Mouse (Mus musculus) embryonic facial prominence, embryonic 11.5 days (tissue): ENCODE data around the gene Arhgef11. TPM values are rescaled to one million over a fixed set of nuclear protein-coding genes. Genes with fewer than 3 reads are reported as not detected.

Experiments used
- ATAC-seq: fragments of 200-750 bp; cut with Nextera tagmentation; replicated peaks from 2 replicates; pipeline ENCODE4 v1.8.0; 2017; ENCODE audit warnings: low read depth; ENCODE audit not compliant: insufficient number of reproducible peaks, low FRiP score, low TSS enrichment
- DNase-seq: peaks from one replicate; pipeline ENCODE4 v3.0.0-alpha.2; 2015; ENCODE audit warnings: low spot score
- H3K27ac ChIP-seq: fragments of 300-500 bp; sonication (generic); replicated peaks from 2 replicates; pipeline ENCODE4 v1.5.1; 2014; ENCODE audit warnings: mild to moderate bottlenecking, low read depth, low read length, control low read depth
- H3K27me3 ChIP-seq: fragments of 300-500 bp; sonication (generic); 2 replicates; pipeline ENCODE4 v1.6.1; 2014; ENCODE audit warnings: mild to moderate bottlenecking, low read length, moderate library complexity, mixed read lengths; ENCODE audit not compliant: control insufficient read depth, insufficient read depth
- H3K36me3 ChIP-seq: fragments of 300-500 bp; sonication (generic); replicated peaks from 2 replicates; pipeline ENCODE4 v1.6.1; 2014; ENCODE audit warnings: low read depth, mild to moderate bottlenecking, low read length, moderate library complexity, mixed read lengths; ENCODE audit not compliant: control insufficient read depth, insufficient read depth
- H3K4me1 ChIP-seq: fragments of 300-500 bp; sonication (generic); 2 replicates; pipeline ENCODE4 v1.6.1; 2014; ENCODE audit warnings: low read length, mixed read lengths; ENCODE audit not compliant: control insufficient read depth, insufficient read depth
- H3K4me2 ChIP-seq: fragments of 300-500 bp; sonication (generic); 2 replicates; pipeline ENCODE4 v1.6.1; 2014; ENCODE audit warnings: low read depth, mild to moderate bottlenecking, control low read depth, low read length, moderate library complexity
- H3K4me3 ChIP-seq: fragments of 300-500 bp; sonication (generic); 2 replicates; pipeline ENCODE4 v1.5.1; 2014; ENCODE audit warnings: low read depth, low read length, control low read depth
- H3K9ac ChIP-seq: fragments of 300-500 bp; sonication (generic); replicated peaks from 2 replicates; pipeline ENCODE4 v1.6.1; 2014; ENCODE audit warnings: mild to moderate bottlenecking, control low read depth, low read length
- H3K9me3 ChIP-seq: fragments of 300-500 bp; sonication (generic); replicated peaks from 2 replicates; pipeline ENCODE4 v1.6.1; 2016; ENCODE audit warnings: mild to moderate bottlenecking, low read length, inconsistent platforms, mixed read lengths; ENCODE audit not compliant: control insufficient read depth
- WGBS: fragments of 180-500 bp; shearing (Covaris S2); extraction: QIAGEN DNeasy Blood & Tissue Kit; methylation state at CpG from one replicate; pipeline ENCODE4 v1.1.7; 2014; 5-methylcytosine and 5-hydroxymethylcytosine counted together
- polyA plus RNA-seq: library from polyadenylated mRNA; unstranded; fragments of >200 nt; fragmentation: Nextera tagmentation; extraction: Ambion mirVana; gene quantifications from 2 replicates; pipeline ENCODE4 v1.2.1, GENCODE M21; 2014

Gene Arhgef11
- polyA plus RNA-seq, 1 experiment from 2014 or later, result 11.7 TPM

DNA sequence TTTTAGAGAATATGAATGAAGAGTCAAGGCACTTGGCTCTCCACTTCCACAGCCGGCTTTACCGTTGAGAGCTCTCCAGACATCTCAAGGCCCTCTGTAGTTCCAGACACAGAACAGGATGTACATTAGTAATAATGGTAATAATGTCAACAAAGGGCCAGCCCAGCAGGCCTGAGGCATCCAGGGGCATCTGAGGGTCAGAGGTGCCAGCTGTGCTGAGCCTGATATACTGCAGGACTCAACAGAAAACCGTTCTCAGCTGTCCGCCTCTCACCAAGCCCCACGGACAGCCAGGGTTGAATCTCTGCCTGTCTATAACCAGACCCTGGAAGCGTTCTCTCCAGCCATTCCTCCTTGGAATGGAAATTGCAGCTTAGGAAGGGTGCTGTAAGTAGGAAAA is 107.2 kb downstream of the Arhgef11 start:
- Histone ChIP-seq H3K4me1 (no peaks in the 10 kb centered on the region), H3K27me3 (no peaks in the 10 kb centered on the region), H3K4me3 (no peak overlapping the region), H3K4me2 (no peak overlapping the region), H3K27ac (no peak overlapping the region), H3K9me3 (no peaks in the 10 kb centered on the region), H3K9ac (no peak overlapping the region), H3K36me3 (peaks cover 8% of the 10 kb centered on the region)
- ATAC-seq (no peak), DNase-seq (no peak)
- WGBS, result 74% methylated on average over 6 of the region's 6 CpGs

DNA sequence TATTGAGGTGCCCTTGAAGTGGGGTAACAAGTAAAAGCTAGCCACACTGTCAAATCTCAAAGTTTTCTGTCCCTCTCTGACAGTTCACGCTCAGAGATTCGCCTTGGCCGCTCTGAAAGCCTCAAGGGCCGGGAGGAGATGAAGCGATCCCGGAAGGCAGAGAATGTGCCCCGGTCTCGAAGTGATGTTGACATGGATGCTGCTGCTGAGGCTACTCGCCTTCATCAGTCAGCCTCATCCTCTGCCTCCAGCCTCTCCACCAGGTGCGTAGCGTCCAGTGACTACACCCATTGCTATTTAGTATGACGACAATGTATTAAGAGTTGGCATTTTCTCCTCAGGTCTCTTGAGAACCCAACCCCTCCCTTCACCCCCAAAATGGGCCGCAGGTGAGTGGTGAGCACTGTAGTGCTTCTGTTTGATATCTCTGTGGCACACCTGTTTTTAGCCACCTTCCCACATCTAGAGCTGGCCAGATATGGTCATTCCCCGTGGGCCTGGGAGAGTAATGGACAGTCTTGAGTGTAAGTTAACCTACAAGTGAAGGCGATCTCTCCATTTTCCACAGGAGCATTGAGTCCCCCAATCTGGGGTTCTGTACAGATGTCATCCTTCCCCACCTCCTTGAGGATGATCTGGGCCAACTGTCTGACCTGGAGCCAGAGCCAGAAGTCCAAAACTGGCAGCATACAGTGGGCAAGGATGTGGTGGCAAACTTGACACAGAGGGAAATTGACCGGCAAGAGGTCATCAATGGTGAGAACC is 108.2 kb downstream of the Arhgef11 start:
- Histone ChIP-seq H3K4me3 (no peak overlapping the region), H3K4me1 (no peaks in the 10 kb centered on the region), H3K27me3 (no peaks in the 10 kb centered on the region), H3K9me3 (no peaks in the 10 kb centered on the region), H3K27ac (no peak overlapping the region), H3K36me3 (peaks cover 8% of the 10 kb centered on the region), H3K4me2 (no peak overlapping the region), H3K9ac (no peak overlapping the region)
- 97% methylated on average over 16 of the region's 16 CpGs for WGBS
- DNase-seq (no peak), ATAC-seq (no peak)

DNA sequence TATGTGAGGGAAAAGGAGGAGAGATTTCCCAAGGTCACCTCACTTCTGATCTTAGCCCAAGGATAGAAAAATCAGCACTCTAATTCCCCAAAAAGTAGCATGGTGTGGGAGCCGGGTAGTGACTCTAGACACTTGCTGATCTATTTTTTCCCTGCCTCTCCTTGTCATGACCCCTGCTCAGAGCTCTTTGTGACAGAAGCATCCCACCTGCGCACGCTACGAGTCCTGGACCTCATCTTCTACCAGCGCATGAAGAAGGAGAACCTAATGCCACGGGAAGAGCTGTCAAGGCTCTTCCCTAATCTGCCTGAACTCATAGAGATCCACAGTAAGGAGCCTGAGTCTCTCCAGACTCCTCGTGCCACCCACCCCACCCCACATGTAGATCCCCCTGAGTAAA is 108.8 kb downstream of the Arhgef11 start:
- Histone ChIP-seq H3K27ac (no peak overlapping the region), H3K4me1 (no peaks in the 10 kb centered on the region), H3K4me3 (no peak overlapping the region), H3K27me3 (no peaks in the 10 kb centered on the region), H3K36me3 (peaks cover 8% of the 10 kb centered on the region), H3K4me2 (no peak overlapping the region), H3K9ac (no peak overlapping the region), H3K9me3 (no peaks in the 10 kb centered on the region)
- WGBS, result 96% methylated on average over 7 of the region's 7 CpGs
- DNase-seq, result no peak
- ATAC-seq, result no peak

DNA sequence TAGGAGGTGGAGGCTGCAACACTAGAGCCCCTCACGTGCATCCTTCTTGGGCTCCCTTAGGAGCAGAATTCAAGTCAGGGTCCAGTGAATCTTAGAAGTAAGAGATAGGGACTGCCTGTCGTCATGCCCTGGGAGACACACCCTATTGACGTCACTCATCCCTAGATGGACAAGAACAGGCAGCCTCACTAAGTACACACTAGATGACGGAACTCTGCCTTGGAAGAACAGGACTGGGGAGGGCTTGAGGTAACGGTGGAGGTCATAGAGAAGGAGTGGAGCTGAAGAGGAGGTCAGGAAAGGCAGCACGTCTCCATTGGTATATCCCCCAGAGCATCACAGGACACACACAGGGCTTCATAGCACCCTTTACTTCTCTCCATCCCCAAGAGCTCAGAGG is 111.3 kb downstream of the Arhgef11 start:
- Histone ChIP-seq H3K27me3 (no peaks in the 10 kb centered on the region), H3K27ac (no peak overlapping the region), H3K9ac (no peak overlapping the region), H3K4me2 (no peak overlapping the region), H3K4me3 (no peak overlapping the region), H3K4me1 (no peaks in the 10 kb centered on the region), H3K9me3 (no peaks in the 10 kb centered on the region), H3K36me3 (peaks cover 20% of the 10 kb centered on the region)
- DNase-seq (no peak), ATAC-seq (no peak)
- 92% methylated on average over 6 of the region's 6 CpGs for WGBS

GRCm38 (mm10) chr3:87733098-87733497 is 115.7 kb downstream of the Arhgef11 start:
- 84% methylated on average over 4 of the region's 4 CpGs for WGBS
- no peaks in the 10 kb centered on the region for H3K27me3 ChIP-seq
- DNase-seq (no peak), ATAC-seq (no peak)
- no peak overlapping the region for H3K9ac ChIP-seq
- no peaks in the 10 kb centered on the region for H3K9me3 ChIP-seq
- H3K27ac ChIP-seq, result no peak overlapping the region
- H3K4me2 ChIP-seq, result no peak overlapping the region
- H3K36me3 ChIP-seq, result peaks cover 26% of the 10 kb centered on the region
- H3K4me1 ChIP-seq, result no peaks in the 10 kb centered on the region; the same call in 1 of the 2 replicates
- no peak overlapping the region for H3K4me3 ChIP-seq

DNA sequence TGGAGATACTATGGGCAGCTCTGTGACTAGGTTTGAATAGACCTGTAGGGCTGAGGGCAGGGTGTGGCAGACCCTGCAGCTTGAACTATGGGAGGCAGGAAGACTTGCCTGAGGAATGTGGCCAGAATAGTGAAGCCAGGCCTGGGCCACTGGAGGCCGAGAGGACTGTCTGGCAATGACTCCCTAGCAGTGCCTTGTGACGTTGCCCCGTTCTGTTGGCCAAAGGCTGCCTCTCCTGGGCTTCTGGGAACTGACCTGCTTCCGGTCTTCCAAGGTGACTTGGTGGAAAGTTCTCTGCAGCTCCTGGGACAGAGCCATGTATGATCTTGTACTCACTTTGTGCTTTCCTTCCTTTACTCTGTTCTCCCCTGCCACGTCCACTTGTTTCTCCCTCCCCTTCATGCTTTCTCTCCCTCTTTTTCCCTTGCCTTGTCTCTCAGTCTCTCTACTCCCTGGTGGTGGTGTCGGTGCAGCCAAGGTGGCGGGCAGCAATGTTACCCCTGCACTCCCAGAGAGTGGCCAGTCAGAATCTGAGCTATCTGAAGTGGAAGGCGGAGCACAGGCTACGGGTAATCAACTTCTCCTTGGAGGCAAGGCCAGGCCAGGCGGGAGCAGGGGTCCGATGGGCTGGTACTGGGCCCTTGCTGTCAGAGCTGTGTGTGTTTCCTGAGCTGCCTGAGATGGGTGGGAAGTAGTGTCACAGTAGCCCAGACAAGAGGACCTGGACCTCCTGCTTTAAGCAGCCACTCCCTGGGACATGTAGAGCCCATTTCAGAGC is 116.8 kb downstream of the Arhgef11 start:
- H3K4me3 ChIP-seq, result no peak overlapping the region
- H3K9ac ChIP-seq, result no peak overlapping the region
- no peaks in the 10 kb centered on the region for H3K27me3 ChIP-seq
- H3K4me2 ChIP-seq, result no peak overlapping the region
- H3K4me1 ChIP-seq, result no peaks in the 10 kb centered on the region; the same call in 1 of the 2 replicates
- H3K9me3 ChIP-seq, result no peaks in the 10 kb centered on the region
- no peak overlapping the region for H3K27ac ChIP-seq
- no peak for DNase-seq
- no peak for ATAC-seq
- peaks cover 24% of the 10 kb centered on the region for H3K36me3 ChIP-seq
- 83% methylated on average over 11 of the region's 11 CpGs for WGBS

DNA sequence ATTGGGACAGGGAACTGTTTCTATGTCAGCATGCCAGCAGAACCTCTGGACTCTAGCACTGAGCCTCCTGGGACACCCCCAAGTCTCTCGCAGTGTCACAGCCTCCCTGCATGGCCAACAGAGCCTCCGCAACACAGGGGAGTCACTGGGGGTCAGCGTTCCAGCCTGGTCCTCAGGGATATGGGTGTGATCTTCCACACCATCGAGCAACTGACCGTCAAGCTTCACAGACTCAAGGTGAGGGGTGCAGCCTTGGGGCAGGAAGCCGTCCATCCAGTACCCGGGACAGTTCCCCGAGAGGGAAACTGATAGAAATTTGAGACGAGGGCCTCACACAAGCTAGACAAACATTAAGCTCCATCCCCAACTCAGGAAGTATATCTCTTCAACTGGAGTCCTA is 118.0 kb downstream of the Arhgef11 start:
- 70% methylated on average over 9 of the region's 9 CpGs for WGBS
- H3K27ac ChIP-seq, result no peak overlapping the region
- no peak overlapping the region for H3K4me3 ChIP-seq
- DNase-seq (no peak), ATAC-seq (no peak)
- H3K36me3 ChIP-seq, result peaks cover 21% of the 10 kb centered on the region
- H3K9me3 ChIP-seq, result no peaks in the 10 kb centered on the region
- no peaks in the 10 kb centered on the region; the same call in 1 of the 2 replicates for H3K4me1 ChIP-seq
- no peak overlapping the region for H3K4me2 ChIP-seq
- no peaks in the 10 kb centered on the region for H3K27me3 ChIP-seq
- H3K9ac ChIP-seq, result no peak overlapping the region

- no peak overlapping the region for H3K27ac ChIP-seq
- H3K9ac ChIP-seq, result no peak overlapping the region
- ATAC-seq, result no peak
- H3K27me3 ChIP-seq, result no peaks in the 10 kb centered on the region
- H3K36me3 ChIP-seq, result peaks cover 9% of the 10 kb centered on the region
- H3K4me2 ChIP-seq, result no peak overlapping the region
- H3K4me3 ChIP-seq, result no peak overlapping the region
- H3K9me3 ChIP-seq, result no peaks in the 10 kb centered on the region
- WGBS, result 80% methylated on average over 5 of the region's 5 CpGs
- no peak for DNase-seq
- H3K4me1 ChIP-seq, result no peaks in the 10 kb centered on the region; the same call in 1 of the 2 replicates
These were observed 121.5 kb downstream of the Arhgef11 start for GRCm38 (mm10) chr3:87738906-87739305.
